Mouse (Mus musculus) forebrain, embryonic 16.5 days (tissue): ENCODE measurements at regions not wholly inside any gene's neighbourhood (a gene's known extent, or its start where the extent isn't known, plus 50 kb on each side); places are given as distances from the start of the nearest gene placed in this dataset.
A peak's percentile ranks its signal among the peaks of the same experiment; 100 is the strongest.
"Not testable (repeated sequence)": the region's sequence is repeated elsewhere in the genome, so short reads cannot be mapped to it uniquely, and the experiment has no call there.

Experiments used
- ATAC-seq: fragments of 200-750 bp; cut with Nextera tagmentation; 2 replicates; pipeline ENCODE4 v1.8.0; 2017; ENCODE audit warnings: mild to moderate bottlenecking, moderate library complexity
- H3K27ac ChIP-seq: fragments of 300-500 bp; sonication (generic); 2 replicates; pipeline ENCODE4 v1.5.1; 2014; ENCODE audit warnings: low read length, control low read depth
- H3K27me3 ChIP-seq: fragments of 300-500 bp; sonication (generic); replicated peaks from 2 replicates; pipeline ENCODE4 v1.6.1; 2014; ENCODE audit warnings: low read length; ENCODE audit not compliant: control insufficient read depth, insufficient read depth
- H3K36me3 ChIP-seq: fragments of 300-500 bp; sonication (generic); 2 replicates; pipeline ENCODE4 v1.6.1; 2014; ENCODE audit not compliant: control insufficient read depth, insufficient read depth
- H3K4me1 ChIP-seq: fragments of 300-500 bp; sonication (generic); replicated peaks from 2 replicates; pipeline ENCODE4 v1.6.1; 2014; ENCODE audit warnings: low read length; ENCODE audit not compliant: control insufficient read depth, insufficient read depth
- H3K4me2 ChIP-seq: fragments of 300-500 bp; sonication (generic); 2 replicates; pipeline ENCODE4 v1.6.1; 2014; ENCODE audit warnings: mild to moderate bottlenecking, low read length, control low read depth
- H3K4me3 ChIP-seq: fragments of 300-500 bp; sonication (generic); replicated peaks from 2 replicates; pipeline ENCODE4 v1.5.1; 2014; ENCODE audit warnings: mild to moderate bottlenecking, low read length, control low read depth
- H3K9ac ChIP-seq: fragments of 300-500 bp; sonication (generic); replicated peaks from 2 replicates; pipeline ENCODE4 v1.6.1; 2014; ENCODE audit warnings: low read depth, low read length, control low read depth
- H3K9me3 ChIP-seq: fragments of 300-500 bp; sonication (generic); 2 replicates; pipeline ENCODE4 v1.6.1; 2016; ENCODE audit warnings: low read length; ENCODE audit not compliant: control insufficient read depth
- WGBS: fragments of 180-500 bp; shearing (Covaris S2); extraction: QIAGEN DNeasy Blood & Tissue Kit; methylation state at CpG from one replicate; pipeline ENCODE4 v1.1.7; 2014; 5-methylcytosine and 5-hydroxymethylcytosine counted together

GRCm38 (mm10) chr6:50822236-50823151 is 168.3 kb upstream of the Npvf start:
- no peaks in the 10 kb centered on the region for H3K36me3 ChIP-seq
- no peaks in the 10 kb centered on the region for H3K27me3 ChIP-seq
- ATAC-seq: peak; percentile 47
- peaks cover 27% of the 10 kb centered on the region for H3K4me1 ChIP-seq
- no peak overlapping the region for H3K4me2 ChIP-seq
- H3K27ac ChIP-seq: peak overlapping the region; percentile 9; the same call in 1 of the 2 replicates
- WGBS: 47% methylated on average over 18 of the region's 18 CpGs
- no peak overlapping the region for H3K9ac ChIP-seq
- no peaks in the 10 kb centered on the region for H3K9me3 ChIP-seq
- H3K4me3 ChIP-seq: no peak overlapping the region

DNA sequence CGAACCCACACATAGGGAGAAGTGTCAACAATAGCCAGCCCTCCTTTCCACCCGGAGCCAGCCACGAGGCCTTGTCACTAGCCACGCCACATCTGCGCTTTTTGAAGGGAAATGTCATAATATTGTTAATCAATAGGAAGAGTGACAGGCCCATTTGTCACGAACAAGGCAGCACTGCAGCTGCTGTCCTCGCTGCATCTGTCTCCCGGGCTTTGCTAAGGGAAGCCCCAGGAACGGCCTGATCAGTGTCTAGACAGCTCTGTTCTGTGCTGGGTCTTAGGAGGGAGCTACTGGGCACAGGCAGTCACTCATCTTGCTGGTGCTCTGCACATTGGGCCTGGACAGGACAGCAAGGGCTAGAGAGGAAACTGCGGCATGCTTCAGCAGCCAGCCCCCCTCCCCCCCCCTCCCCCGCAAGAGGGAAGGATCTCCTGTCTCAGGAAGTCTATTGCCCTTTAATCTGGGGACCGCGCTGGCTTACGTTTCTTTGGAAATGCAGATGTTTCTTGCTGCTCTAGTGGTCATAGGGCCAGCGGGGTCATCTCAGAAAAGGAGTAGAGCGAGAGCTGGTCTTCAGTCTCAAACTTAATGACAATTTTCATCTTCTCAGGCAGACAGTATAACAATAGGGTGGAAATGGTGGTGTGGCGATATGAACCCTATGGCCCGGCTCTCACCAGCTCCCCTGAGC is 169.1 kb upstream of the Npvf start:
- Histone ChIP-seq H3K9ac (0 out of 2 replicates have a peak overlapping the region, but pooled peaks have one; percentile 5), H3K4me1 (peaks cover 27% of the 10 kb centered on the region), H3K4me2 (peak overlapping the region; percentile 8; the same call in 1 of the 2 replicates), H3K36me3 (no peaks in the 10 kb centered on the region), H3K4me3 (no peak overlapping the region), H3K27me3 (no peaks in the 10 kb centered on the region), H3K9me3 (0 out of 2 replicates have a peak, but pooled peaks cover 3% of the 10 kb centered on the region), H3K27ac (peak overlapping the region; percentile 34; the same call in 1 of the 2 replicates)
- WGBS: 24% methylated on average over 18 of the region's 18 CpGs
- peak; percentile 91 for ATAC-seq

- Histone ChIP-seq H3K27me3 (no peaks in the 10 kb centered on the region), H3K4me2 (no peak overlapping the region), H3K4me1 (peaks cover 27% of the 10 kb centered on the region), H3K9me3 (0 out of 2 replicates have a peak, but pooled peaks cover 3% of the 10 kb centered on the region), H3K9ac (no peak overlapping the region), H3K4me3 (no peak overlapping the region), H3K27ac (no peak overlapping the region), H3K36me3 (no peaks in the 10 kb centered on the region)
- 81% methylated on average over 4 of the region's 4 CpGs for WGBS
- ATAC-seq: no peak
Measured at GRCm38 (mm10) chr6:50824466-50824865, 170.2 kb upstream of the Npvf start.

- Histone ChIP-seq H3K9ac (no peak overlapping the region), H3K4me3 (no peak overlapping the region), H3K27ac (no peak overlapping the region), H3K9me3 (0 out of 2 replicates have a peak, but pooled peaks cover 3% of the 10 kb centered on the region), H3K4me1 (no peaks in the 10 kb centered on the region), H3K27me3 (no peaks in the 10 kb centered on the region), H3K36me3 (no peaks in the 10 kb centered on the region), H3K4me2 (no peak overlapping the region)
- no peak for ATAC-seq
- WGBS: 80% methylated on average over 5 of the region's 5 CpGs
Measured at GRCm38 (mm10) chr6:50831725-50832124, 177.5 kb upstream of the Npvf start.

DNA sequence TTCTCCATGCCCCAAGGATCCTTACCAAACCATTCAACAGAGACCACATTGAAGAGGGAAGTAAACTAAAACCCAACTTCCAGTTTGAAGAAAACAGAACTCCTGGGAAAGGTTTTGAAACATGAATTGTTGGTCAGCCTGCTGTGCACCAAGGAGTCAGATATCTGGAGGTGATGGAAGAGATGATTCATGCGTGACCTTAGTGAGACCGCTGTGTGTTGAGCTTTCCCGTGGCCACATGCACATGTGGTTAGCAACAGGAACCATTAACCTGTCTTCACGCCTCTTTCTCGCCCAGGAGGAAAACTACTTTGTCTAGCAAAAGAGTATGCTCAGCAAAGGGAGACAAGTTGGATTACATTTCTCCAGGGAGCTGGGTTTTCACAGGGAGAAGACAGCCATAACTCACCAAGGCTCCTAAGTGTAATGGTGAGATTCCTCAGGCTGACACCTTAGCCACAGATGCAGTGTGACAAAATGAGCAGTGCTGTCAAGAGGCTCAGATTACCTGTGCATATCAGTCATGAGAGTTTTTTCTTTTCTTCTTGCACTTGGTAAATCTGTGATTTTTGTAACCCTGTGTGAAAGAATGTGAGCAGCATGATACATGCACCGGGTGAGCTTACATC is 181.9 kb upstream of the Npvf start:
- H3K4me2 ChIP-seq: no peak overlapping the region
- no peak overlapping the region for H3K9ac ChIP-seq
- no peak for ATAC-seq
- no peak overlapping the region for H3K4me3 ChIP-seq
- 94% methylated on average over 6 of the region's 6 CpGs for WGBS
- no peaks in the 10 kb centered on the region; the same call in 1 of the 2 replicates for H3K4me1 ChIP-seq
- H3K36me3 ChIP-seq: no peaks in the 10 kb centered on the region
- no peaks in the 10 kb centered on the region for H3K27me3 ChIP-seq
- no peaks in the 10 kb centered on the region for H3K9me3 ChIP-seq
- H3K27ac ChIP-seq: no peak overlapping the region

- no peak overlapping the region for H3K4me2 ChIP-seq
- ATAC-seq: no peak
- no peak overlapping the region for H3K27ac ChIP-seq
- WGBS: 60% methylated on average over 9 of the region's 9 CpGs
- H3K9ac ChIP-seq: no peak overlapping the region
- H3K4me3 ChIP-seq: no peak overlapping the region
- no peaks in the 10 kb centered on the region for H3K36me3 ChIP-seq
- no peaks in the 10 kb centered on the region for H3K27me3 ChIP-seq
- no peaks in the 10 kb centered on the region for H3K9me3 ChIP-seq
- H3K4me1 ChIP-seq: no peaks in the 10 kb centered on the region; the same call in 1 of the 2 replicates
Measured at GRCm38 (mm10) chr6:50840826-50841225, 186.6 kb upstream of the Npvf start.

DNA sequence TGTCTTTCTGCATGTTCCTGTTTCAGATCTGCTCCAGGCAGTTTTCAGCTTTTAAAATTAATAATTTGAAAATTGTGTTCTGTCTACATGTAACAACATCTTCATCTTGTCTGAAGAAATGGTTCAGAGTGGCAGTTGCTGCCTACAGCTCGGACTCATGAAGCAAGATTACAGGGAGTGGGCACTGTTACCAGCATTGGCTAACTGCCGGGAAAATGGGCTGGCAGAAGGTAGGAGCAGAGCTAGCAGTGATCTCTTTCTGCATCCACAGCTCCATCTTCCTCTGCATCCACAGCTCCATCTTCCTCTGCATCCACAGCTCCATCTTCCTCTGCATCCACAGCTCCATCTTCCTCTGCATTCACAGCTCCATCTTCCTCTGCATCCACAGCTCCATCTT is 191.0 kb upstream of the Npvf start:
- H3K9me3 ChIP-seq, H3K27me3 ChIP-seq, H3K27ac ChIP-seq, H3K9ac ChIP-seq, H3K36me3 ChIP-seq, H3K4me2 ChIP-seq, H3K4me3 ChIP-seq, ATAC-seq: not testable (repeated sequence)
- WGBS: 87% methylated on average over 2 of the region's 2 CpGs
- peaks cover 12% of the 10 kb centered on the region for H3K4me1 ChIP-seq

DNA sequence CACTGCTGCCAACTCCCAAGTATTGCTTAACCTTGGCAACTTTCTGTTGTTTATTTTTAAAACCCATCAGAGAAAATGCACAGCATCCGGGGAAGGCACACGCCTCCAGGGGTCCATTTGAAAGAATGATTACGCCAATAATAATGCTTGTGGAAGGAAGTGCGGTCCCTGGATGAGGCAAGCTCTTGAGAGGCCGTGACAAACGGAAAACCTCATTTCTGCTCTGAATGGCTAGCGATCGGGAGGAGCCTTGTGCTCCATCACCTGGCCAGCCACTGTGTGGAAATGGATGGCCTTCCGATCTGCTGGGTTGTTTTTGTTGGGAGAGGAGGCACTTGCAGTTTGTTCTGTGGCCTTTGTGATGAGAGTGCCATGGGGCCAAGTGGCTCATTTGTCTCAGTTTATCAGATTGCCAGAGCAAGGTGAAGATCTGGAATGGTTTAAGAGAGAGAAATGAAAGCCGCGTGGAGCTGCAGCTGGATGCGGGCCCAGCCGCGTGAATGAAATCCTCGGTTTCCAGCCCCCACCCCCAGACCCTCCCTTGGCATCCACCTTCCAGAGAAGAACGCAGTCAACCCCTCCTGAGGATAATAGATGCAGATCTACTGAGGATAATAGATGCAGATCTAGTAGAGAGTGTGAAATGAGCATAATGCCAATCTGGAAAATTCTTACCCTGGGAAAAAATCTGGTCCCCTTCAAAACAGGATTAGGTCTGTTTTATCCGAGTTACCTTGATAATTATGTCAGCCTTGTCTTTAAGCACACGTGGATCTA is 192.7 kb upstream of the Npvf start:
- peak; percentile 67 for ATAC-seq
- no peak overlapping the region for H3K9ac ChIP-seq
- no peaks in the 10 kb centered on the region for H3K36me3 ChIP-seq
- 61% methylated on average over 18 of the region's 18 CpGs for WGBS
- H3K27ac ChIP-seq: peak overlapping the region; percentile 31; the same call in 1 of the 2 replicates
- no peak overlapping the region for H3K4me3 ChIP-seq
- H3K4me2 ChIP-seq: no peak overlapping the region
- no peaks in the 10 kb centered on the region for H3K9me3 ChIP-seq
- no peaks in the 10 kb centered on the region for H3K27me3 ChIP-seq
- peaks cover 12% of the 10 kb centered on the region for H3K4me1 ChIP-seq
